Mouse (Mus musculus) mature B cell (primary cell): ENCODE results near the gene Sclt1.
"Not testable (repeated sequence)": the region's sequence is repeated elsewhere in the genome, so short reads cannot be mapped to it uniquely, and the experiment has no call there.

Experiments
- in situ Hi-C: fragments of 300-500 bp; cut with MboI; formaldehyde crosslinking; loops from 2 replicates; pipeline ENCODE4 v1.14.3; 2019

Gene Sclt1

DNA sequence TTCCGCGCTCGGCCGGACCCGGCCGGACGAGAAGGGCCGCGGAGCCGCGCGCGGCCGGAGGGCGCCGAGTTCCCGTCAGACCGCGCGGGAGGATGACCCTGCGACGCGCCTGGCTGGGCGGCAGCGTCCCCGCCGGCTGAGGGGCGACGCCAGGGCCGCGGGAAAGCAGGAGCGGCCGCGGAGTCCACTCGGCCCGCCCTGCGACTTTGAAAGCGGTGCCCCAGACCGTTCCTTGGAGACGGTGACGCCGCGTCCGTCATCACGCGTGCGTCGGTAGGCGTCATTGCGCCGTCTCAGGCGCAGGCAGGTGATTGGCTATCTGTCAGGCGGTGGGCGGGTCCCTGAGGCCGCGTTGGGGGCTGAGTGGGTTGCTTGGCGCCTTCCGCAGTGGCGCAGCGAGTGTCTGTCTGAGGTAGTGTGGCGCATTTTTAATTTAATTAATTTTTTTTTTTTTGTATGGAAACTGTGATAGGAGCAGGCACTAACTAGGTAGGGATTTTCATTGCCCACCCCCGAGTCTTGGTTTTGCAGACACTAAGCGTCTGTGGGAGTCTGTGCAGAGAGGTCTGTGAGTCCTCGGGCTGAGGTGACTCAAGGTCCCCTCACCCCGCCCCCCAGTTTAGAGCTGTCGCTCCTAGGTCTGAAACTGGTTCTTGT is at the start of gene Sclt1, which contains the start of gene D3Ertd751e:
Sclt1 (minus strand) TSS at position 237 of the 657 bp plus-strand sequence.
D3Ertd751e (plus strand) TSS at position 334 of the 657 bp plus-strand sequence.
- in situ Hi-C loops, result no loop called here

DNA sequence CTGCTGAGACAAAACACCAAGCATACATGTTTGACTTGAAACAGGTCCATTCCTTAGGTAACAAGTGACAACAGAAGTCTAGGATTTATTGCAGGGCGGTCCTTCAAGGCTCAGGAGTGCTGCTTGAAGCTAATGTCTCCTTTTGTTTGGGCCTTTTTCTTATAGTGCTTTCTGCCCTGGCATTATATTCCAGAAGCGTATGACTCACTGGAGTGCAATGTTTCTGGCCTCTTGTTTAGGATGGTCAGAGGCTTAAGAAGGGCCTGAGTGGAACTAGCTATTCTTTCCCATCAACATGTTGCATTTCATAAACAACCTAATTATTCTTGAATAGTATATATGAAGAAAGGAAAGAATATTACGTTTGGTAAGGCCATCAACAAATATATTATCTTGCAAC is 19.8 kb upstream of the Sclt1 start:
- in situ Hi-C loops, result no loop called here

GRCm38 (mm10) chr3:41754556-41754955 is 12.2 kb upstream of the Sclt1 start:
- in situ Hi-C loops, result no loop called here

DNA sequence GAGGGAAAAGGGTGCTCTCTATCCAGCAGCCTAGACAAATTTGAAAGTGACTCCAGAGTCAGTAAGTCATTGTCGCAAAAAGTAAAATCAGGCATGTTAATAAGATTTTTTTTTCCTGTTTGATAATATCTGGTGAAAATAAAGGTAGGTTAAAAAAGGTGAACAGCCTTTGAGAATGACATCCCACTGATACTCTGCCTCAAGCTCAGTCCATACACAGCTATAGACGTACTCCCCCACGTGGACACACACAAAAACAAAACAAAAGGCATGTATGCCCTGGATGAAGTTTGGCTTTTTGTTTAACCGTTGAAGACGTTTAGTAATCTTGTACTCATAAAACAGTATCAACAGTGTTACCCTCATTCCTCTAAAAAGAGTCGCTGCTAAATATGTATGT is 1.1 kb upstream of the Sclt1 start:
- in situ Hi-C loops, result no loop called here

GRCm38 (mm10) chr3:41741601-41742277 is 575 bp downstream of the Sclt1 start:
- in situ Hi-C loops, result no loop called here

- in situ Hi-C loops, result no loop called here
Observed at GRCm38 (mm10) chr3:41695681-41696080, 46.6 kb downstream of the Sclt1 start.

DNA sequence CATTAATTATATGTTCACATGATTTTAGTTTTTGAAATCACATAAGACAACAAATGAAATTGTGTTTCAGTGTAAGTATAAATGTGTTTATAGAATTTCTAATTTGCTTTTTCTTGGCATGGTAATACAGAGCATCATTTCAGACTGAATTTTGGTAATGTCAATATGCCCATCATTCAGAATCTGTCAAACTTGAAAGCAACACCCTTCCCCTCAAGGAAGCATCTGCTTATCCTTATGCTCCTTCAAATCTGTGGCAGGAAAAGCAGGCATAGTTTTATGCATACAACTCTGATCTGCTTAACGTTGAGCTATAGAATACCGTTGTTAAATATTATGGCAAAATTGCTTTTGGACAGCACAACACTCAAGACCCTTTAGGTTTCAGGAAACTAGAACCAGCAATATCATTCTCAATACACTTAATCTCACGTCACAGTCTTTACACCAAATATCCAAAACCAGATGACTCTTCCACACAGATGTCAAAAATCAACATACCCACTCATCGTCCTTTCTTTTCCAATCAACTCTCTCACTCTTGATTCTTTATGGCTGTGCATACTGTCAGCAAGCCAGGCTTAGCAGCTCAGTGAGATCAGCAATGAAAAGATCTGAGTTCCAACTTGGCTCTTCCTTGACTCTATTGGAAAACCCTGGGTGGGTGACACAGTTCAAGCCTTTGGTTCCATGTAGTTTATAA is 49.7 kb downstream of the Sclt1 start:
- in situ Hi-C loops, result no loop called here

DNA sequence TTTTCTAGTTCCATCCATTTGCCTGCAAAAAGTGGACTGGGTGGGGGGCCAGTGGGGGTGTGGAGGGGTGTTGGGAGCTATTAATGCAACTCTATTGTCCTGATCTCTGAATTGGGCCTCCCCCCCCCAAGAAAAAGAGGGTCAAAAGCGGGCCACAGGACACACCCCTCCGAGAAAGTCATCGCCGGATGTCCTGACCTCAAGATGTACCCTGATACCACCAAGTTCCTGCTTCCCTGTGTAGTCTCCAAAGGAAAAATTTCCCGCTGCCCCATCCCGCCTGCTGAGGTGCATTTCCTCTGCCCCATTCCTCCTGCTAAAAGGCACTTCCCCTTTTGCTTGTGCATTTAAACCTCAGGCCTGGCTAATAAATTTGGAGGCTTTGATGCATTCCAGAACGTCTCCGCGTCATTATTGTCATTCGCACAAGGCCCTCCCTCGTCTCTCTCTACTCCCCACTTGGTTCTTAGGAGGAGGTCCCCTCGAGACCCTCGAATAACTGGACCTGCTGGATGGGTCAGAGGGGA is 52.1 kb downstream of the Sclt1 start:
- in situ Hi-C loops, result not testable (repeated sequence)

GRCm38 (mm10) chr3:41686396-41686795 is 55.9 kb downstream of the Sclt1 start:
- in situ Hi-C loops, result no loop called here

DNA sequence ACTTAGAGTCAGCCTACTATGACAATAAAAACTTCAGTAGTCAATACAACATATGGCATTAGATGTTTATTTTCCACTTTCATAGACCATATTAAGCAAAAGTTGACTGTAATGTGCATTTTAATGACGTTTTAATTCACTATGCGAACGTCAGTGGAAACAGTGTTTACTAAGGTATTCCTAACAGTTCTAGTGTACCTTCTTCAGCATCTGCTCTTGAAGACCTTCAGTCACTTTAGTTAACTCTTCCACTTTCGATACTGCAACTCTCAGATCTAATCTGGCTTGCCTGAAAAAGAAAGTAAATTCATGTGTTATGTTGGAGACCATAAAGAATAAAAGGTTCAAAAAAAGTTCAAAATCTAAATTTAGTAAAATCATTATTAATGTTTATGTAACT is 60.2 kb downstream of the Sclt1 start:
- in situ Hi-C loops, result no loop called here

DNA sequence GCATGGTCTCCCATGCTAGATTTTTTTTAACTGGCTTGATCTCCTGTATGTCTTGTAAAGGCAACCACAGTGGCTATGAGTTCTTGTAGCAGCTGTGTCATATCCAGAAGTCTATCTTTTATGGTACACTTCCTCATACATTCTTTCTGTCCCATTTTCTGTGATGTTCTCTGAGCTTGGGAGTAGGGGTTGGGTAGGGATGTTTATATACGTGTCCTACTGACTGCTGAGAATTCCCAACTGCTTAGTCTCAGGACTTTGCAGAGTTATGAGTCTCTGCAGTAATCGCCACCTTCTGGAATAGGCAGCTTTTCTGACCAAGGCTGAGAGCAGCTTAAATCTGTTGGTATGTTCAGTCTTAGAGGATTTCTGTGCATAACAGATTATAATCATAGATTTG is 65.7 kb downstream of the Sclt1 start:
- in situ Hi-C loops, result no loop called here

DNA sequence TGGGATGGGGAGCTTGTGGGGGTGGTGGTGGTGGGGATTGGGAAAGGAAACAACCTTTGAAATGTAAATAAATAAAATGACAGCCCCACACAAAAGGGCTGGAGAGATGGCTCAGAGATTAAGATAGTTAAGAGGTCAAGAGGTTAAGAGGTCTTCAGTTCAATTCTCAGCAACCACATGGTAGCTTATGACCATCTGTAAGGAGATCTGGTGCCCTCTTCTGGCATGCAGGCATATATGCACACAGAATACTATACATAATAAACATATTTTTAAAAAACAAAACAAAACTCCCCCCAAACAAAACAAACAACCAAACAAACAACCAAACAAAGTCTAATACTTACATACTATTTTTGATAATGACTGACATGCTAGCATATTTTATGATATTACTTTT is 67.5 kb downstream of the Sclt1 start:
- in situ Hi-C loops, result no loop called here

GRCm38 (mm10) chr3:41655642-41656041 is 86.7 kb downstream of the Sclt1 start:
- in situ Hi-C loops, result no loop called here

DNA sequence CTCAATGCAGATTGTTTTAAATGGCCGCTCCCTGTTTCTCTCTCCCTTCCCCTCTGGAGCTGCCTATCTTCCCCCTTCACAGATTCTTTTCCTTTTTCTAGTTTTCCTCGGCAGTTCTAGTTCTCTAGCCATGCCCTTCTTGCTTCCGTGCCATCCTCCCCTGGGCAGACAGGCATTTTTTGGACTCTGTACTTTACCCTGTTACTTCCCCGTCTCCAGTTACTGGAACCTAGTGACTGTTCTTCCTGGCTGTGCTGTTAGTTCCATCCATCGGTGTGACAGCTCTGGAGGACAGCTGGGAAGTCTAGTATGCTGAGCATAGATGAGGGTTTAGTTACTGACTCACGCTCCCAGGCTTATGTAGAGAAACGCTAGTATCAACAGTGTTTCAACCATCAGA is 121.3 kb downstream of the Sclt1 start:
- in situ Hi-C loops, result no loop called here

DNA sequence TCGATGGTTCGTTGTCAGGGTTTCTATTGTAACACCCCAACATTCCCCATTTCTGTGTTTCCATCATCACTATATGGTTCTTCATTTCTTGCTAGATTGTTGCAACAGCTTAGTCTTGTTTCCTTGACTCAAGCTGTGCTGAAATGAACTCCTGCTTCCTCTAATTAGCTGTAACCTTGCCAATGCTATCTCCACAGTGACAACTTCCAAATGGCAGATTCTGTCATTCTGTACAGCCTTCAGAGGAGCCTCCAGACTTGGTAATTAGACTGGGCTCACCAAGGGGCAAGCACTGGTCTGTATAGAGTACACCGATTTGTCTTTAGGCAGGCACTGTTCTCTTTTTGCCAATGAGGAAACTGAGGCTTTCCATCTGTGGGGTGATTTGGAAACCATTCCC is 123.8 kb downstream of the Sclt1 start:
- in situ Hi-C loops, result no loop called here

GRCm38 (mm10) chr3:41618036-41618435 is 124.3 kb downstream of the Sclt1 start:
- in situ Hi-C loops, result no loop called here

DNA sequence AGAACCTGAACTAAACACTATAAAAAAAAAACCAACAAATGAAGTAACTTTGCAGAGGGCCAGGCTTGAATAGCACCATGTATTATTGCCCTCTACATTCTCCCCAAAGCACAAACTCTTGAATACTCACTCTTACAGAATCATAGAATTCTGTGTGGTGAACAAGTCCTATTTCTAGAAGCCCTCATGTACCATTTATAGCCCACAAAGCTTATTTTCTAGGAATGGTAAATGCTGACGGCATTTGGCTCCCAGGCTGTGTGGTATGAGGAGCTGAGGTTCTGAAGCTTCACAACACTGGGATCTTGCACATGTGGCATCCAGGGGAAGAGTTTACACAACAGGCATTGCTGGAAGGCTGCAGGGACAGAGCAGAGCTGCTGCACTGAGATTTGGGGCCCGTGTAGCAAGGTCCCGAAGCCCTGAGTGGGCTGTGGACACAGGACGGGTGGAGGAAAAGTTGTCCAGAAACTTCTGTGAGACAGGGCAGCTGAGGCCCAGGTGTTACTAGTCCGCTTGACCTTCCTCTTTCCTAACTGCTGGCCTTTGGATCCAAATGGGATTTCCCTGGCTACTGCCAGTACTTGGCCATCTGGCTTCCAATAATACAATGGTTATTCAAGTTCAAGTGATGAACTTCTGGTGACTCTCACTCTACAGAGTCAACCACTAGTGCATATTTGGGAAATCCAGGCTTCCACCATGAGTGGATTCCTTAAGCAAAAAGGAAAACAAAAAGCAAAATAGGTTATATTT is 127.9 kb downstream of the Sclt1 start:
- in situ Hi-C loops, result no loop called here

- in situ Hi-C loops, result no loop called here
Observed at GRCm38 (mm10) chr3:41613706-41614105, 128.6 kb downstream of the Sclt1 start.

- in situ Hi-C loops, result no loop called here
Observed at GRCm38 (mm10) chr3:41612211-41612610, 130.1 kb downstream of the Sclt1 start.

DNA sequence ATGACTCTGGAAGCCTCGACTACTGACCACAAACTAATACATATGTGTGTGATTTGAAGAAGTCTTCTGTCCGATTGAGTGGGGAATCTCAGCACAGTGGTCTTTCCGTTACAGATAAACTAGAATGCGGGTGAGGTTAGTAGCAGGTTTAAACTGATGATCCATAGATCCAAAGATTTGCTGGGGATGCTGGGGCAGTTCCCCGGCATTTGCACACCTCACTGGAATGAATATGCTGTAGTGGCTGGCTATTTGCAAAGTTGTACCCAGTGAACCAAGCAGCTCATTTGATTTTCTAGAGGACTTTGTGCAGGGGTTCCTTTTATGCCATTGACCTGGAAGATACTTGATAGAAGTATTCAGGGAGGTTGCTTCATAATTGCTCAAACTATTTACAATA is 133.2 kb downstream of the Sclt1 start:
- in situ Hi-C loops, result no loop called here

- in situ Hi-C loops, result no loop called here
Observed at GRCm38 (mm10) chr3:41607467-41607866, 134.8 kb downstream of the Sclt1 start.

GRCm38 (mm10) chr3:41607050-41607449 is 135.3 kb downstream of the Sclt1 start:
- in situ Hi-C loops, result no loop called here
